Mouse (Mus musculus): ENCODE data around the gene Grk3. TPM values are rescaled to one million over a fixed set of nuclear protein-coding genes. Genes with fewer than 3 reads are reported as not detected.

The Grk3 gene
- polyA plus RNA-seq, 2 experiments, result 1.4 to 2.0 TPM

DNA sequence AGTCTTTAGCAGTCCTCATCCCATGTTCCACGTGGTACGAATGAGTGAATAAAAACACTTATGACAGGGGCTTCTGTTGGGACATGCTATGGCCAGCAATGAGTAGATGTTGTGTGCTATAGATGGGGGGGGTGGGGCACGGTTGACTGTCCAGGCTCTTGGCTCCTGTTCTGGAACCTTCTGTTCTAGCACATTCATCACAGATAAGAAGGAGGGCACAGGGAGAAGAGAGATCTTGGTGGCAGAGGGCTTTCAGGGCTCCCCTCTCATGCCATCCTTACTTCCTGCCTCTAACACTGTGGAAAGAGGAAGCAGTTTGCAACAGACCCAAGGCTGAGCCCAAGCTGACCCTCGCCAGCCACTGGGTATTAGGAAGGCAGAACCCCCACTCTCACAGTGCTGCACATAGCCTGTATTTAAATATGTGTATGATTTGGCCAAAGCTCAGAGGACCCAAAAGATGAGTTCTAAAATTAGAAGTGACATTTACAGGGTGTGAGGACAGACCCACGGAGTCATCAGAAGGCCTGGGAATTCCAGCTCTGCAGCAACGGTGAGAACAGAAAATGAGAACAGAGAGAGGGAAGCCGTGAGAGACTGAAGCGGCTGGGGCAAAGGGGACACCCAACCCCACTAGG, 6.3 kb downstream of the Grk3 start:
- no peak for ATAC-seq (ENCODE audit: insufficient read depth)
- TF ChIP-seq EP300 (IDR thresholded peaks at IDR 0.05; ENCODE audit: low read depth) (no peak), CTCF (IDR thresholded peaks at IDR 0.05; ENCODE audit: low read depth) (no peak)
- H3K36me3 ChIP-seq (replicated peaks; ENCODE audit: control insufficient read depth, insufficient read depth, low read depth), result no peaks in the 10 kb centered on the region
- no peaks in the 10 kb centered on the region for H3K27me3 ChIP-seq (ENCODE audit: control insufficient read depth, insufficient read depth, low read length)
- H3K4me1 ChIP-seq (replicated peaks; ENCODE audit: control insufficient read depth in 2 of 2, insufficient read depth in 2 of 2, low read length in 1 of 2), result peaks cover 0 to 3% of the 10 kb centered on the region in 2 experiments; a peak in 1 of 4 replicates
- no peak overlapping the region for H3K27ac ChIP-seq
- no peak for DNase-seq (ENCODE audit: low read depth in 3 of 3, low spot score in 3 of 3)
- H3K9ac ChIP-seq (replicated peaks), result no peak overlapping the region
- no peaks in the 10 kb centered on the region for H3K9me3 ChIP-seq (ENCODE audit: control insufficient read depth, low read length)
- no peak overlapping the region for H3K4me3 ChIP-seq (ENCODE audit: insufficient read depth in 1 of 2, low read depth in 2 of 2, low read length in 2 of 2)
- 60% methylated on average over 8 of the region's 8 CpGs for WGBS (ENCODE audit: insufficient replicate concordance)
- no peak overlapping the region for H3K4me2 ChIP-seq (ENCODE audit: low read depth)

DNA sequence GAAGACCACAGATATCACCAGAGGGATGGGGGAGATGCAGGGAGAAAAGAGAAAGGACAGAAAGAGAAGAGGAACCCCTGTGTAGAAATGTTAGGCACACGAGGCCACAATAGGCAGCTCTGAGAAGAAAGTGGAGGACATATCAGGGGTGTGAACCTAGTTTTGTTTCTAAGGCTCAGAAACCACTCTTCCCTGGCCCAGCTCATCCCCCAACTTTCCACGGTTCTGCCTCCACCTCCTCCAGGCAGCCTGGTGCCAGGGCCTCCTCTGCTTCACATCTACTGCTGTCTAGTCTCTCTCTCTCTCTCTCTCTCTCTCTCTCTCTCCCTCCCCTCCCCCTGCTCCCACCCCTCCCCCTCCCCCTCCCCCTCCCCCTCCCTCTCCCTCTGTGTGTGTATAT, 7.1 kb downstream of the Grk3 start:
- WGBS (ENCODE audit: insufficient replicate concordance), result 54% methylated on average over 2 of the region's 2 CpGs
- no peaks in the 10 kb centered on the region for H3K9me3 ChIP-seq (ENCODE audit: control insufficient read depth, low read length)
- H3K4me2 ChIP-seq (ENCODE audit: low read depth), result no peak overlapping the region
- ATAC-seq (ENCODE audit: insufficient read depth) (no peak), DNase-seq (ENCODE audit: low read depth in 3 of 3, low spot score in 3 of 3) (no peak)
- H3K4me1 ChIP-seq (replicated peaks; ENCODE audit: control insufficient read depth in 2 of 2, insufficient read depth in 2 of 2, low read length in 1 of 2), result peaks cover 0 to 3% of the 10 kb centered on the region in 2 experiments; a peak in 1 of 4 replicates
- H3K9ac ChIP-seq (replicated peaks), result no peak overlapping the region
- TF ChIP-seq CTCF (IDR thresholded peaks at IDR 0.05; ENCODE audit: low read depth) (no peak), EP300 (IDR thresholded peaks at IDR 0.05; ENCODE audit: low read depth) (no peak)
- no peaks in the 10 kb centered on the region for H3K36me3 ChIP-seq (replicated peaks; ENCODE audit: control insufficient read depth, insufficient read depth, low read depth)
- H3K27ac ChIP-seq, result no peak overlapping the region
- no peaks in the 10 kb centered on the region for H3K27me3 ChIP-seq (ENCODE audit: control insufficient read depth, insufficient read depth, low read length)
- H3K4me3 ChIP-seq (ENCODE audit: insufficient read depth in 1 of 2, low read depth in 2 of 2, low read length in 2 of 2), result no peak overlapping the region

DNA sequence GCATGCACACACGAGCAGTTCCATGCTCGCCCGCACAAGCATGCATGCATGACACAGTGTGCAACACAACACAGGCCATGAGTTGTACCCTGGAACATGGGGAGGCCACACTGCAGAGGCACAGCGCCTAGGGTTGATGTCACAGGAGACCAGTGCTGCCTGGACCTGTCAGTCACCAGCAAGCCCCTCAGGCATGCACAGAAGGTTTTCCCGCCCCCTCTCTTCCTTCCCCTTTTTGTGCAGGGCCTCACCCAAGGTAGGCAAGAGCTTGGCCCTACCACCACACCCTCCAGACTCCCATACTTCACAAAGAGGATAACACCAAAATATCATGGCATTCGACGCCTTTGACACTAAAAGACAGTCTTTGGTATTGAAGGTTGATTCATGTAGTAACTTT, 8.6 kb downstream of the Grk3 start:
- 56% methylated on average over 7 of the region's 7 CpGs for WGBS (ENCODE audit: insufficient replicate concordance)
- no peaks in the 10 kb centered on the region for H3K27me3 ChIP-seq (ENCODE audit: control insufficient read depth, insufficient read depth, low read length)
- no peak overlapping the region for H3K27ac ChIP-seq
- H3K4me2 ChIP-seq (ENCODE audit: low read depth), result no peak overlapping the region
- no peak for ATAC-seq (ENCODE audit: insufficient read depth)
- no peak overlapping the region for H3K9ac ChIP-seq (replicated peaks)
- no peaks in the 10 kb centered on the region for H3K36me3 ChIP-seq (replicated peaks; ENCODE audit: control insufficient read depth, insufficient read depth, low read depth)
- no peak for TF ChIP-seq EP300 (IDR thresholded peaks at IDR 0.05; ENCODE audit: low read depth)
- no peak for TF ChIP-seq CTCF (IDR thresholded peaks at IDR 0.05; ENCODE audit: low read depth)
- H3K4me1 ChIP-seq (replicated peaks; ENCODE audit: control insufficient read depth in 2 of 2, insufficient read depth in 2 of 2, low read length in 1 of 2), result 0 out of 4 replicates have a peak, but pooled peaks cover 0 to 2% of the 10 kb centered on the region in 2 experiments
- no peaks in the 10 kb centered on the region for H3K9me3 ChIP-seq (ENCODE audit: control insufficient read depth, low read length)
- no peak overlapping the region for H3K4me3 ChIP-seq (ENCODE audit: insufficient read depth in 1 of 2, low read depth in 2 of 2, low read length in 2 of 2)
- no peak for DNase-seq (ENCODE audit: low read depth in 3 of 3, low spot score in 3 of 3)

DNA sequence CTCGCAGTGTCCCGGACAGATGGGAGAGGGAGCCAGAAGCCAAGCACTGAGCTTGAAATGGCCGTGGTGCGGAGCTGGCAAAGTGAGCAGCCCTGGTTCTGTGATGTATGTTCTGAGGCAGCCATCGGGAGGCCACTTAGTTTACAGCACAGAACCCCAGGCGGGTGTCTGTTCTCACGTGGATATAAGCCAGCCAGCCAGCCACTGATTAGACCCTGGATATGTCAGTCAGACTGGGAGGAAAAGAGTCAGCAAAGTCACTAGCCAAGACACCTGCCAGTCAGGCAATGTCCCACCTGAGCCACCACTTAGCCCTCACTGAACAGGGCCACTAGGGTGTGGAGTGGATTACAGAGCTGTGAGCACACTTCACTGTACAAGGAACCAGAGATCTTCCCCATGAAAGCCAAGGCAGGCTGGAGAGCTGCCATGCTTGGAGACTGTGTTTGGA, 9.6 kb downstream of the Grk3 start:
- no peaks in the 10 kb centered on the region for H3K9me3 ChIP-seq (ENCODE audit: control insufficient read depth, low read length)
- no peak for ATAC-seq (ENCODE audit: insufficient read depth)
- 69% methylated on average over 7 of the region's 7 CpGs for WGBS (ENCODE audit: insufficient replicate concordance)
- no peaks in the 10 kb centered on the region for H3K27me3 ChIP-seq (ENCODE audit: control insufficient read depth, insufficient read depth, low read length)
- no peak overlapping the region for H3K4me2 ChIP-seq (ENCODE audit: low read depth)
- no peak overlapping the region for H3K9ac ChIP-seq (replicated peaks)
- TF ChIP-seq EP300 (IDR thresholded peaks at IDR 0.05; ENCODE audit: low read depth) (no peak), CTCF (IDR thresholded peaks at IDR 0.05; ENCODE audit: low read depth) (no peak)
- H3K27ac ChIP-seq, result no peak overlapping the region
- H3K4me3 ChIP-seq (ENCODE audit: insufficient read depth in 1 of 2, low read depth in 2 of 2, low read length in 2 of 2), result no peak overlapping the region
- peaks cover 0 to 5% of the 10 kb centered on the region in 2 experiments; a peak in 1 of 4 replicates for H3K4me1 ChIP-seq (replicated peaks; ENCODE audit: control insufficient read depth in 2 of 2, insufficient read depth in 2 of 2, low read length in 1 of 2)
- DNase-seq (ENCODE audit: low read depth in 3 of 3, low spot score in 3 of 3), result no peak
- H3K36me3 ChIP-seq (replicated peaks; ENCODE audit: control insufficient read depth, insufficient read depth, low read depth), result no peaks in the 10 kb centered on the region

DNA sequence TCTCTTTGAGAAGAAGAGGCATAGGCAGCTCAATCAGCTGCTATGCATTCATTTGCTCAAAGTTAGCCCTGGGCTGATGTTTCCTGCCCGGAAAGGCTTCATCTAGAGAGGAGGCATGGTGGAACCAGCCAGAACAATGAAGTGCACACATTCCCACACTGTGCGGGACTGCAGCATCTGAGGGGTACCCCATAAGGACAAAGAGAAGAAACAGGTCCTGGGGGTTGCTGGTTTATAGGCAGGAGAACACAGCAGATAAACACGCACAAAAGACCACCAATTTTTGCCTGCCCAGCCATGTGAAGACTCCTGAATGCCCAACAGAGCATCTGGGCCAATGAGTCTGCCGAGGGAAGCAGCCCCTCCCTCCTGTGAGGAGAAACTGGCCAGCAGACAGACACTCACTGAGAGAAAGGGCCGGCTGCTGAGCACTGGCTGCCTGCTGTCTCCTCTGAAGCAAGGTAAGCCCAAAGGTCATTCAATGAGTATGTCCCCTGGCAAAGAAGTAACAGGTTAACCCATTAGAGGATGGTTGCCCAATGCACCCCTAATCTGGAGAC, 12.7 kb downstream of the Grk3 start:
- no peak overlapping the region for H3K4me3 ChIP-seq (ENCODE audit: insufficient read depth in 1 of 2, low read depth in 2 of 2, low read length in 2 of 2)
- no peaks in the 10 kb centered on the region for H3K9me3 ChIP-seq (ENCODE audit: control insufficient read depth, low read length)
- H3K9ac ChIP-seq (replicated peaks), result no peak overlapping the region
- ATAC-seq (ENCODE audit: insufficient read depth), result no peak
- no peaks in the 10 kb centered on the region for H3K27me3 ChIP-seq (ENCODE audit: control insufficient read depth, insufficient read depth, low read length)
- peaks cover 0 to 10% of the 10 kb centered on the region in 2 experiments; a peak in 1 of 4 replicates for H3K4me1 ChIP-seq (replicated peaks; ENCODE audit: control insufficient read depth in 2 of 2, insufficient read depth in 2 of 2, low read length in 1 of 2)
- no peak overlapping the region for H3K4me2 ChIP-seq (ENCODE audit: low read depth)
- TF ChIP-seq EP300 (IDR thresholded peaks at IDR 0.05; ENCODE audit: low read depth) (no peak), CTCF (IDR thresholded peaks at IDR 0.05; ENCODE audit: low read depth) (no peak)
- DNase-seq (ENCODE audit: low read depth in 3 of 3, low spot score in 3 of 3), result no peak
- 50% methylated on average over 5 of the region's 5 CpGs for WGBS (ENCODE audit: insufficient replicate concordance)
- no peaks in the 10 kb centered on the region for H3K36me3 ChIP-seq (replicated peaks; ENCODE audit: control insufficient read depth, insufficient read depth, low read depth)
- no peak overlapping the region for H3K27ac ChIP-seq

Measured in liver, embryonic 14.5 days (tissue).